Mouse (Mus musculus) neural tube, embryonic 12.5 days (tissue): ENCODE results near the gene H2-M11. TPM values are rescaled to one million over a fixed set of nuclear protein-coding genes. Genes with fewer than 3 reads are reported as not detected.

Experiments used
- ATAC-seq: fragments of 200-750 bp; cut with Nextera tagmentation; 2 replicates; pipeline ENCODE4 v1.8.0; 2017; ENCODE audit warnings: low read depth, mild to moderate bottlenecking, moderate TSS enrichment, moderate library complexity; ENCODE audit not compliant: low FRiP score
- H3K27ac ChIP-seq: fragments of 300-500 bp; sonication (generic); 2 replicates; pipeline ENCODE4 v1.5.1; 2016
- H3K27me3 ChIP-seq: fragments of 300-500 bp; sonication (generic); replicated peaks from 2 replicates; pipeline ENCODE4 v1.6.1; 2016; ENCODE audit warnings: mild to moderate bottlenecking
- H3K36me3 ChIP-seq: fragments of 300-500 bp; sonication (generic); 2 replicates; pipeline ENCODE4 v1.6.1; 2016; ENCODE audit warnings: mild to moderate bottlenecking
- H3K4me1 ChIP-seq: fragments of 300-500 bp; sonication (generic); 2 replicates; pipeline ENCODE4 v1.6.1; 2016
- H3K4me2 ChIP-seq: fragments of 300-500 bp; sonication (generic); replicated peaks from 2 replicates; pipeline ENCODE4 v1.6.1; 2016; ENCODE audit warnings: mild to moderate bottlenecking
- H3K4me3 ChIP-seq: fragments of 300-500 bp; sonication (generic); 2 replicates; pipeline ENCODE4 v1.5.1; 2016
- H3K9ac ChIP-seq: fragments of 300-500 bp; sonication (generic); 2 replicates; pipeline ENCODE4 v1.6.1; 2016; ENCODE audit warnings: mild to moderate bottlenecking
- H3K9me3 ChIP-seq: fragments of 300-500 bp; sonication (generic); 2 replicates; pipeline ENCODE4 v1.6.1; 2016; ENCODE audit warnings: mild to moderate bottlenecking
- WGBS: fragments of 180-500 bp; shearing (Covaris S2); methylation state at CpG from one replicate; pipeline ENCODE4 v1.1.7; 2016; 5-methylcytosine and 5-hydroxymethylcytosine counted together
- polyA plus RNA-seq: library from polyadenylated mRNA; unstranded; fragments of >200 nt; fragmentation: Nextera tagmentation; extraction: Ambion mirVana; gene quantifications from 2 replicates; pipeline ENCODE4 v1.2.1, GENCODE M21; 2016

Gene H2-M11
- 0.25 TPM in 1 of 2 replicates, not detected in the other for polyA plus RNA-seq

- Histone ChIP-seq H3K27me3 (no peaks in the 10 kb centered on the region), H3K27ac (no peak within 1 kb of the TSS), H3K36me3 (no peaks in the 10 kb centered on the region), H3K4me1 (no peaks in the 10 kb centered on the region), H3K9me3 (no peaks in the 10 kb centered on the region), H3K9ac (no peak within 1 kb of the TSS), H3K4me3 (no peak within 1 kb of the TSS), H3K4me2 (no peak within 1 kb of the TSS)
- ATAC-seq = no peak
- 71% methylated on average over 3 of the region's 3 CpGs for WGBS
Measured at GRCm38 (mm10) chr17:36546775-36547174, at the start of gene H2-M11. TSS of gene H2-M11 (plus strand) at chr17:36547075.

- Histone ChIP-seq H3K4me3 (no peak overlapping the region), H3K27me3 (no peaks in the 10 kb centered on the region), H3K27ac (no peak overlapping the region), H3K36me3 (no peaks in the 10 kb centered on the region), H3K4me1 (no peaks in the 10 kb centered on the region), H3K9me3 (no peaks in the 10 kb centered on the region), H3K4me2 (no peak overlapping the region), H3K9ac (no peak overlapping the region)
- no peak for ATAC-seq
- 67% methylated on average over 1 of the region's 1 CpGs for WGBS
Measured at GRCm38 (mm10) chr17:36500435-36500834, 46.4 kb upstream of the H2-M11 start.

GRCm38 (mm10) chr17:36503910-36504309, 43.0 kb upstream of the H2-M11 start:
- H3K27me3 ChIP-seq = no peaks in the 10 kb centered on the region
- H3K4me2 ChIP-seq = no peak overlapping the region
- no peak overlapping the region for H3K4me3 ChIP-seq
- no peaks in the 10 kb centered on the region for H3K36me3 ChIP-seq
- H3K9ac ChIP-seq = no peak overlapping the region
- H3K27ac ChIP-seq = no peak overlapping the region
- no peaks in the 10 kb centered on the region for H3K4me1 ChIP-seq
- ATAC-seq = no peak
- H3K9me3 ChIP-seq = no peaks in the 10 kb centered on the region

Other genes starting within 250 kb of the H2-M11 start
- gene H2-M10.1, start 220.9 kb upstream of the H2-M11 start, polyA plus RNA-seq = not detected in 2 replicates
- gene H2-M10.3, start 178.7 kb upstream of the H2-M11 start, polyA plus RNA-seq = not detected in 2 replicates
- not detected in 2 replicates for gene H2-M10.4, start 84.7 kb upstream of the H2-M11 start, polyA plus RNA-seq
- not detected in 2 replicates for gene H2-M9, start 95.6 kb downstream of the H2-M11 start, polyA plus RNA-seq
- gene H2-M1, start 125.1 kb downstream of the H2-M11 start, polyA plus RNA-seq = not detected in 2 replicates
- gene H2-M10.5, start 225.8 kb downstream of the H2-M11 start, polyA plus RNA-seq = not detected in 2 replicates